Mouse (Mus musculus) forebrain, embryonic 14.5 days (tissue): ENCODE data around the gene Tppp3. TPM values are rescaled to one million over a fixed set of nuclear protein-coding genes. Genes with fewer than 3 reads are reported as not detected.

Experiments
- ATAC-seq: fragments of 200-750 bp; cut with Nextera tagmentation; 2 replicates; pipeline ENCODE4 v1.8.0; 2017; ENCODE audit warnings: mild to moderate bottlenecking, moderate library complexity
- DNase-seq: peaks from one replicate; pipeline ENCODE4 v3.0.0-alpha.2; 2015; ENCODE audit warnings: low spot score
- H3K27ac ChIP-seq: fragments of 300-500 bp; sonication (generic); 2 replicates; pipeline ENCODE4 v1.5.1; 2014; ENCODE audit warnings: low read depth, mild to moderate bottlenecking, control low read depth, low read length, moderate library complexity
- H3K27me3 ChIP-seq: fragments of 300-500 bp; sonication (generic); replicated peaks from 2 replicates; pipeline ENCODE4 v1.6.1; 2014; ENCODE audit warnings: low read length, control low read depth, mixed read lengths; ENCODE audit not compliant: control insufficient read depth, insufficient read depth
- H3K36me3 ChIP-seq: fragments of 300-500 bp; sonication (generic); 2 replicates; pipeline ENCODE4 v1.6.1; 2014; ENCODE audit warnings: low read length, control low read depth; ENCODE audit not compliant: control insufficient read depth, insufficient read depth
- H3K4me1 ChIP-seq: fragments of 300-500 bp; sonication (generic); 2 replicates; pipeline ENCODE4 v1.6.1; 2014; ENCODE audit warnings: antibody characterized with exemption, low read length, control low read depth; ENCODE audit not compliant: control insufficient read depth, insufficient read depth
- H3K4me2 ChIP-seq: fragments of 300-500 bp; sonication (generic); 2 replicates; pipeline ENCODE4 v1.6.1; 2014; ENCODE audit warnings: mild to moderate bottlenecking, control low read depth, low read length
- H3K4me3 ChIP-seq: fragments of 300-500 bp; sonication (generic); 2 replicates; pipeline ENCODE4 v1.5.1; 2014; ENCODE audit warnings: low read depth, low read length, control low read depth
- H3K9ac ChIP-seq: fragments of 300-500 bp; sonication (generic); 2 replicates; pipeline ENCODE4 v1.6.1; 2014; ENCODE audit warnings: mild to moderate bottlenecking, low read length, control low read depth, moderate library complexity
- H3K9me3 ChIP-seq: fragments of 300-500 bp; sonication (generic); replicated peaks from 2 replicates; pipeline ENCODE4 v1.6.1; 2016; ENCODE audit warnings: low read length, control low read depth, mixed read lengths; ENCODE audit not compliant: control insufficient read depth
- WGBS: fragments of 180-500 bp; shearing (Covaris S2); extraction: QIAGEN DNeasy Blood & Tissue Kit; methylation state at CpG from one replicate; pipeline ENCODE4 v1.1.7; 2014; 5-methylcytosine and 5-hydroxymethylcytosine counted together
- polyA plus RNA-seq: library from polyadenylated mRNA; unstranded; fragments of >200 nt; fragmentation: Nextera tagmentation; extraction: Ambion mirVana; gene quantifications from 2 replicates; pipeline ENCODE4 v1.2.1, GENCODE M21; 2014

The Tppp3 gene
- 49.2 and 57.0 TPM in 2 replicates for polyA plus RNA-seq

GRCm38 (mm10) chr8:105471314-105472015, at the start of gene Tppp3:
Tppp3 (minus strand) TSS chr8:105471526.
- Histone ChIP-seq H3K4me3 (peak within 1 kb of the TSS; percentile 31), H3K4me2 (peak within 1 kb of the TSS; percentile 59), H3K36me3 (no peaks in the 10 kb centered on the region), H3K4me1 (peaks cover 30% of the 10 kb centered on the region), H3K27ac (peak within 1 kb of the TSS; percentile 60), H3K9ac (peak within 1 kb of the TSS; percentile 61), H3K9me3 (no peaks in the 10 kb centered on the region), H3K27me3 (0 out of 2 replicates have a peak, but pooled peaks cover 4% of the 10 kb centered on the region)
- 5% methylated on average over 25 of the region's 25 CpGs for WGBS
- DNase-seq = peak; percentile 90
- ATAC-seq = peak; percentile 89

- DNase-seq = peak; percentile 20
- H3K36me3 ChIP-seq = peaks cover 28% of the 10 kb centered on the region
- H3K4me2 ChIP-seq = no peak overlapping the region
- peak overlapping the region; percentile 21; the same call in 1 of the 2 replicates for H3K27ac ChIP-seq
- no peak overlapping the region for H3K9ac ChIP-seq
- peaks cover 11% of the 10 kb centered on the region for H3K4me1 ChIP-seq
- WGBS = 2% methylated on average over 3 of the region's 3 CpGs
- no peak overlapping the region for H3K4me3 ChIP-seq
- H3K27me3 ChIP-seq = peaks cover 15% of the 10 kb centered on the region
- ATAC-seq = no peak
- no peaks in the 10 kb centered on the region for H3K9me3 ChIP-seq
Measured at GRCm38 (mm10) chr8:105521061-105521460, 49.7 kb upstream of the Tppp3 start.

GRCm38 (mm10) chr8:105520521-105520920, 49.2 kb upstream of the Tppp3 start:
- Histone ChIP-seq H3K9ac (no peak overlapping the region), H3K27ac (0 out of 2 replicates have a peak overlapping the region, but pooled peaks have one; percentile 21), H3K36me3 (peaks cover 28% of the 10 kb centered on the region), H3K4me3 (no peak overlapping the region), H3K27me3 (peaks cover 15% of the 10 kb centered on the region), H3K9me3 (no peaks in the 10 kb centered on the region), H3K4me1 (peaks cover 11% of the 10 kb centered on the region), H3K4me2 (no peak overlapping the region)
- ATAC-seq (no peak), DNase-seq (no peak)
- 25% methylated on average over 5 of the region's 5 CpGs for WGBS

- DNase-seq = no peak
- no peaks in the 10 kb centered on the region for H3K9me3 ChIP-seq
- H3K4me3 ChIP-seq = peak overlapping the region; percentile 42
- H3K9ac ChIP-seq = peak overlapping the region; percentile 66; the same call in 1 of the 2 replicates
- 11% methylated on average over 2 of the region's 2 CpGs for WGBS
- peak overlapping the region; percentile 76; the same call in 1 of the 2 replicates for H3K4me2 ChIP-seq
- no peak for ATAC-seq
- peaks cover 15% of the 10 kb centered on the region for H3K27me3 ChIP-seq
- no peak overlapping the region for H3K27ac ChIP-seq
- peaks cover 11% of the 10 kb centered on the region for H3K4me1 ChIP-seq
- peaks cover 20% of the 10 kb centered on the region for H3K36me3 ChIP-seq
Measured at GRCm38 (mm10) chr8:105519591-105519990, 48.3 kb upstream of the Tppp3 start.

- Histone ChIP-seq H3K27ac (no peak within 1 kb of the TSS), H3K4me1 (peaks cover 11% of the 10 kb centered on the region), H3K4me3 (peak within 1 kb of the TSS; percentile 42), H3K27me3 (peaks cover 15% of the 10 kb centered on the region), H3K9ac (peak within 1 kb of the TSS; percentile 66), H3K4me2 (peak within 1 kb of the TSS; percentile 76), H3K9me3 (no peaks in the 10 kb centered on the region), H3K36me3 (peaks cover 12% of the 10 kb centered on the region)
- under 1% methylated on average over 64 of the region's 68 CpGs for WGBS
- DNase-seq = peak; percentile 65
- peak; percentile 80 for ATAC-seq
Measured at GRCm38 (mm10) chr8:105518436-105519313, 47.3 kb upstream of the Tppp3 start, which contains the start of gene Hsd11b2. Hsd11b2 (plus strand) TSS chr8:105518755.

GRCm38 (mm10) chr8:105517346-105517745, 46.0 kb upstream of the Tppp3 start:
- peaks cover 11% of the 10 kb centered on the region for H3K4me1 ChIP-seq
- H3K4me2 ChIP-seq = no peak overlapping the region
- H3K27me3 ChIP-seq = peaks cover 15% of the 10 kb centered on the region
- H3K9me3 ChIP-seq = no peaks in the 10 kb centered on the region
- no peak overlapping the region for H3K27ac ChIP-seq
- 0 out of 2 replicates have a peak, but pooled peaks cover 5% of the 10 kb centered on the region for H3K36me3 ChIP-seq
- DNase-seq (no peak), ATAC-seq (no peak)
- H3K9ac ChIP-seq = no peak overlapping the region
- 52% methylated on average over 8 of the region's 8 CpGs for WGBS
- no peak overlapping the region for H3K4me3 ChIP-seq

GRCm38 (mm10) chr8:105516018-105516645, 44.8 kb upstream of the Tppp3 start:
- Histone ChIP-seq H3K27me3 (peaks cover 15% of the 10 kb centered on the region), H3K4me1 (peaks cover 10% of the 10 kb centered on the region), H3K9me3 (no peaks in the 10 kb centered on the region), H3K27ac (no peak overlapping the region), H3K36me3 (no peaks in the 10 kb centered on the region), H3K4me3 (no peak overlapping the region), H3K4me2 (peak overlapping the region; percentile 39), H3K9ac (peak overlapping the region; percentile 43; the same call in 1 of the 2 replicates)
- peak; percentile 85 for DNase-seq
- peak; percentile 54 for ATAC-seq
- WGBS = 13% methylated on average over 12 of the region's 12 CpGs

GRCm38 (mm10) chr8:105514656-105515055, 43.3 kb upstream of the Tppp3 start:
- no peak overlapping the region for H3K27ac ChIP-seq
- WGBS = 81% methylated on average over 5 of the region's 5 CpGs
- no peak overlapping the region for H3K4me2 ChIP-seq
- ATAC-seq = no peak
- DNase-seq = no peak
- H3K4me1 ChIP-seq = peaks cover 6% of the 10 kb centered on the region; the same call in 1 of the 2 replicates
- no peak overlapping the region for H3K9ac ChIP-seq
- peaks cover 15% of the 10 kb centered on the region for H3K27me3 ChIP-seq
- H3K36me3 ChIP-seq = no peaks in the 10 kb centered on the region
- no peak overlapping the region for H3K4me3 ChIP-seq
- H3K9me3 ChIP-seq = no peaks in the 10 kb centered on the region
